Mouse (Mus musculus): ENCODE measurements at regions not wholly inside any gene's neighbourhood (a gene's known extent, or its start where the extent isn't known, plus 50 kb on each side); places are given as distances from the start of the nearest gene placed in this dataset.
A peak's percentile ranks its signal among the peaks of the same experiment; 100 is the strongest.

GRCm38 (mm10) chr10:9157299-9158215, 271.7 kb upstream of the Sash1 start:
- Histone ChIP-seq H3K27me3 (ENCODE audit: insufficient read depth, low read length) (no peaks in the 10 kb centered on the region), H3K27ac (no peak overlapping the region), H3K4me1 (replicated peaks; ENCODE audit: insufficient read depth, low read length) (no peaks in the 10 kb centered on the region), H3K36me3 (ENCODE audit: insufficient read depth, low read length) (no peaks in the 10 kb centered on the region), H3K9ac (ENCODE audit: low read depth, low read length) (no peak overlapping the region), H3K4me3 (replicated peaks; ENCODE audit: low read depth, low read length) (no peak overlapping the region), H3K9me3 (replicated peaks; ENCODE audit: low read length) (no peaks in the 10 kb centered on the region), H3K4me2 (ENCODE audit: low read length) (no peak overlapping the region)
- 53% methylated on average over 10 of the region's 10 CpGs for WGBS
- TF ChIP-seq CTCF (IDR thresholded peaks at IDR 0.05; ENCODE audit: low read depth), result no peak
- no peak for DNase-seq (ENCODE audit: low spot score)
- no peak for ATAC-seq (replicated peaks; ENCODE audit: low FRiP score, low read depth)

GRCm38 (mm10) chr10:9136099-9136498, 250.2 kb upstream of the Sash1 start:
- H3K36me3 ChIP-seq (ENCODE audit: insufficient read depth, low read length), result no peaks in the 10 kb centered on the region
- no peak for DNase-seq (ENCODE audit: low spot score)
- WGBS, result 57% methylated on average over 2 of the region's 2 CpGs
- H3K27ac ChIP-seq, result no peak overlapping the region
- no peak overlapping the region for H3K4me2 ChIP-seq (ENCODE audit: low read length)
- no peak overlapping the region for H3K4me3 ChIP-seq (replicated peaks; ENCODE audit: low read depth, low read length)
- no peaks in the 10 kb centered on the region for H3K9me3 ChIP-seq (replicated peaks; ENCODE audit: low read length)
- H3K27me3 ChIP-seq (ENCODE audit: insufficient read depth, low read length), result no peaks in the 10 kb centered on the region
- no peaks in the 10 kb centered on the region for H3K4me1 ChIP-seq (replicated peaks; ENCODE audit: insufficient read depth, low read length)
- ATAC-seq (replicated peaks; ENCODE audit: low FRiP score, low read depth), result no peak
- no peak overlapping the region for H3K9ac ChIP-seq (ENCODE audit: low read depth, low read length)
- no peak for TF ChIP-seq CTCF (IDR thresholded peaks at IDR 0.05; ENCODE audit: low read depth)

GRCm38 (mm10) chr10:9134293-9135021, 248.6 kb upstream of the Sash1 start:
- no peak overlapping the region for H3K4me2 ChIP-seq (ENCODE audit: low read length)
- no peaks in the 10 kb centered on the region for H3K4me1 ChIP-seq (replicated peaks; ENCODE audit: insufficient read depth, low read length)
- TF ChIP-seq CTCF (IDR thresholded peaks at IDR 0.05; ENCODE audit: low read depth), result no peak
- no peak for DNase-seq (ENCODE audit: low spot score)
- no peak overlapping the region for H3K4me3 ChIP-seq (replicated peaks; ENCODE audit: low read depth, low read length)
- no peaks in the 10 kb centered on the region for H3K9me3 ChIP-seq (replicated peaks; ENCODE audit: low read length)
- H3K9ac ChIP-seq (ENCODE audit: low read depth, low read length), result no peak overlapping the region
- H3K36me3 ChIP-seq (ENCODE audit: insufficient read depth, low read length), result no peaks in the 10 kb centered on the region
- 53% methylated on average over 9 of the region's 9 CpGs for WGBS
- no peaks in the 10 kb centered on the region for H3K27me3 ChIP-seq (ENCODE audit: insufficient read depth, low read length)
- no peak for ATAC-seq (replicated peaks; ENCODE audit: low FRiP score, low read depth)
- H3K27ac ChIP-seq, result no peak overlapping the region

GRCm38 (mm10) chr10:9130061-9130460, 244.2 kb upstream of the Sash1 start:
- H3K4me1 ChIP-seq (replicated peaks; ENCODE audit: insufficient read depth, low read length), result no peaks in the 10 kb centered on the region

GRCm38 (mm10) chr10:9119249-9119648, 233.4 kb upstream of the Sash1 start:
- WGBS, result 26% methylated on average over 4 of the region's 4 CpGs

More at GRCm38 (mm10) chr10:9130061-9130460, 244.2 kb upstream of the Sash1 start:
- DNase-seq (ENCODE audit: low spot score), result no peak
- no peak overlapping the region for H3K27ac ChIP-seq
- no peaks in the 10 kb centered on the region for H3K9me3 ChIP-seq (replicated peaks; ENCODE audit: low read length)
- H3K9ac ChIP-seq (ENCODE audit: low read depth, low read length), result no peak overlapping the region
- 82% methylated on average over 2 of the region's 2 CpGs for WGBS
- no peak for ATAC-seq (replicated peaks; ENCODE audit: low FRiP score, low read depth)
- H3K4me3 ChIP-seq (replicated peaks; ENCODE audit: low read depth, low read length), result no peak overlapping the region
- H3K27me3 ChIP-seq (ENCODE audit: insufficient read depth, low read length), result no peaks in the 10 kb centered on the region
- no peak for TF ChIP-seq CTCF (IDR thresholded peaks at IDR 0.05; ENCODE audit: low read depth)
- H3K4me2 ChIP-seq (ENCODE audit: low read length), result no peak overlapping the region
- H3K36me3 ChIP-seq (ENCODE audit: insufficient read depth, low read length), result no peaks in the 10 kb centered on the region

More at GRCm38 (mm10) chr10:9119249-9119648, 233.4 kb upstream of the Sash1 start:
- peak; percentile 16 for DNase-seq (ENCODE audit: low spot score)
- Histone ChIP-seq H3K4me1 (replicated peaks; ENCODE audit: insufficient read depth, low read length) (no peaks in the 10 kb centered on the region), H3K4me3 (replicated peaks; ENCODE audit: low read depth, low read length) (no peak overlapping the region), H3K4me2 (ENCODE audit: low read length) (no peak overlapping the region), H3K27ac (no peak overlapping the region), H3K9me3 (replicated peaks; ENCODE audit: low read length) (no peaks in the 10 kb centered on the region), H3K27me3 (ENCODE audit: insufficient read depth, low read length) (no peaks in the 10 kb centered on the region), H3K36me3 (ENCODE audit: insufficient read depth, low read length) (no peaks in the 10 kb centered on the region), H3K9ac (ENCODE audit: low read depth, low read length) (no peak overlapping the region)
- ATAC-seq (replicated peaks; ENCODE audit: low FRiP score, low read depth), result no peak
- TF ChIP-seq CTCF (IDR thresholded peaks at IDR 0.05; ENCODE audit: low read depth), result no peak
